Mouse (Mus musculus) heart, postnatal 25 days (tissue): ENCODE results near the gene Zfp335. TPM values are rescaled to one million over a fixed set of nuclear protein-coding genes. Genes with fewer than 3 reads are reported as not detected.
A peak's percentile ranks its signal among the peaks of the same experiment; 100 is the strongest.

Source experiments
- DNase-seq: peaks from one replicate; pipeline ENCODE4 v3.0.0; 2022; ENCODE audit warnings: low spot score
- intact Hi-C: fragments of 180-260 bp; cut with DNase I; formaldehyde crosslinking; loops from one replicate; pipeline ENCODE4 v1.15.1; 2025
- total RNA-seq, 2 experiments: library from RNA; stranded (reverse); gene quantifications; 2 replicates each; pipeline ENCODE4 v1.2.3; 2021

Gene Zfp335
- total RNA-seq, 2 experiments from 2014 or later: 8.6 to 9.2 TPM

- intact Hi-C loops: no loop called here
- DNase-seq: no peak
Observed at GRCm38 (mm10) chr2:164933534-164933933, 22.0 kb upstream of the Zfp335 start.

- no peak for DNase-seq
- intact Hi-C loops: no loop called here
Observed at GRCm38 (mm10) chr2:164930706-164931581, 19.4 kb upstream of the Zfp335 start.

GRCm38 (mm10) chr2:164924100-164924857, 12.7 kb upstream of the Zfp335 start:
- intact Hi-C loops: loop anchor here (10.0 kb wide), 1 partner anchor 351 kb away; no protein-coding TSS in a partner anchor
- DNase-seq: peak; percentile 69

- DNase-seq: no peak
- intact Hi-C loops: loop anchor here (10.0 kb wide), 1 partner anchor 352 kb away; no protein-coding TSS in a partner anchor
Observed at GRCm38 (mm10) chr2:164923291-164923690, 11.7 kb upstream of the Zfp335 start.

GRCm38 (mm10) chr2:164921984-164922383, 10.4 kb upstream of the Zfp335 start:
- intact Hi-C loops: loop anchor here (10.0 kb wide), 1 partner anchor 353 kb away; no protein-coding TSS in a partner anchor
- DNase-seq: no peak

- intact Hi-C loops: no loop called here
- no peak for DNase-seq
Observed at GRCm38 (mm10) chr2:164918325-164918724, 6.8 kb upstream of the Zfp335 start.

GRCm38 (mm10) chr2:164917371-164917770, 5.8 kb upstream of the Zfp335 start:
- intact Hi-C loops: no loop called here
- no peak for DNase-seq

GRCm38 (mm10) chr2:164916820-164917219, 5.3 kb upstream of the Zfp335 start:
- DNase-seq: no peak
- intact Hi-C loops: no loop called here

- intact Hi-C loops: no loop called here
- no peak for DNase-seq
Observed at GRCm38 (mm10) chr2:164913428-164913786, 1.9 kb upstream of the Zfp335 start.

GRCm38 (mm10) chr2:164912749-164913427, 1.3 kb upstream of the Zfp335 start:
- DNase-seq: no peak
- intact Hi-C loops: no loop called here

GRCm38 (mm10) chr2:164912151-164912550, 594 bp upstream of the Zfp335 start:
- no peak for DNase-seq
- intact Hi-C loops: no loop called here

GRCm38 (mm10) chr2:164910360-164911061, 1.0 kb downstream of the Zfp335 start:
- DNase-seq: no peak
- intact Hi-C loops: loop anchor here (2.0 kb wide), 1 partner anchor 78 kb away; the partner anchor contains the start of genes Ctsa and Neurl2

GRCm38 (mm10) chr2:164909542-164909941, 2.0 kb downstream of the Zfp335 start:
- intact Hi-C loops: loop anchor here (2.0 kb wide), 1 partner anchor 29 kb away; no protein-coding TSS in a partner anchor
- no peak for DNase-seq

GRCm38 (mm10) chr2:164909100-164909499, 2.5 kb downstream of the Zfp335 start:
- no peak for DNase-seq
- intact Hi-C loops: loop anchor here (2.0 kb wide), 1 partner anchor 28 kb away; no protein-coding TSS in a partner anchor

- DNase-seq: no peak
- intact Hi-C loops: loop anchor here (2.0 kb wide), 1 partner anchor 27 kb away; no protein-coding TSS in a partner anchor
Observed at GRCm38 (mm10) chr2:164908011-164908410, 3.5 kb downstream of the Zfp335 start.

GRCm38 (mm10) chr2:164907511-164907910, 4.0 kb downstream of the Zfp335 start:
- no peak for DNase-seq
- intact Hi-C loops: no loop called here

- no peak for DNase-seq
- intact Hi-C loops: no loop called here
Observed at GRCm38 (mm10) chr2:164906071-164906470, 5.5 kb downstream of the Zfp335 start.

- no peak for DNase-seq
- intact Hi-C loops: no loop called here
Observed at GRCm38 (mm10) chr2:164903496-164903895, 8.1 kb downstream of the Zfp335 start.

- intact Hi-C loops: no loop called here
- no peak for DNase-seq
Observed at GRCm38 (mm10) chr2:164901380-164901779, 10.2 kb downstream of the Zfp335 start.
